Mouse (Mus musculus): ENCODE measurements at regions not wholly inside any gene's neighbourhood (a gene's known extent, or its start where the extent isn't known, plus 50 kb on each side); places are given as distances from the start of the nearest gene placed in this dataset.

DNA sequence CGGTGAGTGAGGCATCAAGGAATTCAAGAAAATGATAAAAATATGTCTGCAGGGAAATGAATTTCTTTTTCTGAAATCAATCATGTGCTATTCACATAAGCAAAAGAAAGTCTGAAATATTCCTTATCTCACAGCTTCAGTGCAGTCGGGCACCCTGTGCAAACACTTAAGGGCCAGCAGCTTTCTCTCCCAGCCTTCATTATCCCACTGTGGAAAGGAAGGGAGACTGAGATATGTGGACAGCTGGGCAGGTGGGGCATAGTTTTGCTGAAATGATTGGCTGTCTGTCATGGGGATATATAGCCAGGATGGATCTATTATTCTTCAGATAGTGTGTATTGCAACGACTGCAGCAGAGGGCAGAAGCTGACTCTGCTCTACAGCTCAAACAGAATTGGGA is 305.9 kb downstream of the Galc start:
- Histone ChIP-seq H3K4me1 (no peaks in the 10 kb centered on the region; the same call in 1 of the 2 replicates), H3K9me3 (no peaks in the 10 kb centered on the region), H3K27me3 (no peaks in the 10 kb centered on the region), H3K36me3 (no peaks in the 10 kb centered on the region), H3K27ac (replicated peaks) (no peak overlapping the region), H3K4me2 (replicated peaks) (no peak overlapping the region), H3K9ac (replicated peaks) (no peak overlapping the region), H3K4me3 (no peak overlapping the region)
- ATAC-seq (replicated peaks): no peak
- WGBS: 88% methylated on average over 3 of the region's 3 CpGs

DNA sequence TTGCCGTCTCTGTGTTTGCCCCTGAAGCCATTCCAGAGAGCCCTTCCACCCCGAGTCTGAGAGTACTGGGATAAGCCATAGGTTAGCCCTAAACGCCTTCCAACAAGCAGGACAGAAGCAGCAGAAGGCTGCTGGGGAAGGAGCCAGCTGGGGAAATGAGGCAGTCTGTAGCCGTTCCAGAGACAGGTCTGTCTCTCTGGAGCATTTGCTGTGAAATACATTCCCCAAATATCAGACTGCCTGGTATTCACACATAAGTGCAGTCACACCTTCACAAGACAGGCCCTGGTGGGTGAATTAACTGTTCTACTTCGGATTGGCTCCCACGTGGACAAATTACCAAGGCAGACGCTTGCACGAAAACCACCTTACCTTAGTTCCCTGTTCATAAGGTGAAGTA is 307.1 kb downstream of the Galc start:
- H3K9ac ChIP-seq (replicated peaks): no peak overlapping the region
- no peaks in the 10 kb centered on the region for H3K27me3 ChIP-seq
- no peaks in the 10 kb centered on the region for H3K36me3 ChIP-seq
- no peak for ATAC-seq (replicated peaks)
- no peak overlapping the region for H3K4me3 ChIP-seq
- H3K4me2 ChIP-seq (replicated peaks): no peak overlapping the region
- 0 out of 2 replicates have a peak overlapping the region, but pooled peaks have one; percentile 12 for H3K27ac ChIP-seq (replicated peaks)
- WGBS: 71% methylated on average over 8 of the region's 8 CpGs
- no peaks in the 10 kb centered on the region for H3K9me3 ChIP-seq
- H3K4me1 ChIP-seq: no peaks in the 10 kb centered on the region; the same call in 1 of the 2 replicates

DNA sequence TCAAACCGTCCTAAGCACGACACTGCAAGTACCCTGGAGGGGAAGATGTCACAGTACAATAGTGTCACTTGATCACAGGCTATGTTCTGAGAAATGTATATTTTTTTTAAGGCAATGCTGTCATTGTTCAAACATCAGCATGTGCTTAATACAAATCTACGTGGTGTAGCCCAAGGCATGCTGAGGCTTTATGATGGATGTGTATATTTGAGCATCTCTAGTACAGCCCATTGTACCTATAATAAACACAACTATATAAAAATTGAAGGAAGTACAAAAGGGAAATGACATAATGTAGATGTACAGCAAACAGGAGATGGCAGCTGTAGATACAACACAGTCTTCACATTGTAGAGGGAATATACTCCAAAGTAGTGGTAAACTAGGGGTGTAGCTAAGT is 309.2 kb downstream of the Galc start:
- H3K4me2 ChIP-seq (replicated peaks): no peak overlapping the region
- 90% methylated on average over 3 of the region's 3 CpGs for WGBS
- no peaks in the 10 kb centered on the region for H3K27me3 ChIP-seq
- no peak overlapping the region for H3K9ac ChIP-seq (replicated peaks)
- H3K36me3 ChIP-seq: no peaks in the 10 kb centered on the region
- H3K4me1 ChIP-seq: no peaks in the 10 kb centered on the region; the same call in 1 of the 2 replicates
- H3K4me3 ChIP-seq: no peak overlapping the region
- no peaks in the 10 kb centered on the region for H3K9me3 ChIP-seq
- no peak overlapping the region for H3K27ac ChIP-seq (replicated peaks)
- ATAC-seq (replicated peaks): no peak

DNA sequence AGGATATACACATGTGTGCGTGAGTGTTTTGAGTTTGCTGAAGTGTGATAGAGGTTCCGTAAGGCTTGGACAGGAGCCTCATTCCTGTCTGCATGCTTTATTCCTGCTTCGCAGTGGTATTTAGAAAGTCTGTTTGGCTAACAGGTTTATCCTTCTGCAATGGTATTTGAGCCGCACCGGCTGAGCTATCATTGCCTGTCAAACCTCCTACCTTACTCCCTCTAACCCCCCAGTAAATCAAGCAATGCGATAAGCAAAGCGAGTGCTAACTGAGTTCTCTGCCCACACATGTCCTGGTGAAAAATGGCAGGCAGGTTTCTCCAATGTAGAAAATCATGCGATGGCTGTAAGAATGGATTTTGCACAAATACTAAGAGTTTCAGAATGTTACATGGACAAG is 311.8 kb downstream of the Galc start:
- Histone ChIP-seq H3K27me3 (no peaks in the 10 kb centered on the region), H3K9me3 (no peaks in the 10 kb centered on the region; the same call in 1 of the 2 replicates), H3K27ac (replicated peaks) (no peak overlapping the region), H3K4me1 (no peaks in the 10 kb centered on the region; the same call in 1 of the 2 replicates), H3K4me3 (no peak overlapping the region), H3K9ac (replicated peaks) (no peak overlapping the region), H3K36me3 (no peaks in the 10 kb centered on the region), H3K4me2 (replicated peaks) (no peak overlapping the region)
- no peak for ATAC-seq (replicated peaks)
- 92% methylated on average over 8 of the region's 8 CpGs for WGBS

DNA sequence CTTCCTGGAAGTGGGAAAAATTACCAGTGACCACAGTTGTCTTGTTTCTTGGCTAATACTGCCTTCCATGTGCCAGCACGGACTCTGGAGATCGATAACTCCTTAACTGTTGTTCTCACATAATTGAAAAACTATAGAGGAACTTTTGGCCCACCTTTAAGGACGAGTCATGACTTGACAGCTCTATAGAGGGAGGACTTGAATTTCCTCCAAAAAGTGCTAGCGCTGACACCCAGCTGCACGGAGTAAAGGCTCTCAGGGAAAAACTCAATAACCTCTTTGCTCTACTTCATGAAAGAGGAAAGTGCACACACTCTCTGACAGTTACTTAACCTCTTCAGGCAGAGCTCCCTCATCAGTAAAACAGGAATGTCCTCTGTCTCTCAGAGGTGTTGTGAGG is 320.9 kb downstream of the Galc start:
- Histone ChIP-seq H3K4me2 (replicated peaks) (no peak overlapping the region), H3K27me3 (no peaks in the 10 kb centered on the region), H3K4me3 (no peak overlapping the region), H3K4me1 (no peaks in the 10 kb centered on the region), H3K36me3 (no peaks in the 10 kb centered on the region), H3K9me3 (no peaks in the 10 kb centered on the region), H3K9ac (replicated peaks) (no peak overlapping the region), H3K27ac (replicated peaks) (no peak overlapping the region)
- WGBS: 54% methylated on average over 5 of the region's 5 CpGs
- no peak for ATAC-seq (replicated peaks)

DNA sequence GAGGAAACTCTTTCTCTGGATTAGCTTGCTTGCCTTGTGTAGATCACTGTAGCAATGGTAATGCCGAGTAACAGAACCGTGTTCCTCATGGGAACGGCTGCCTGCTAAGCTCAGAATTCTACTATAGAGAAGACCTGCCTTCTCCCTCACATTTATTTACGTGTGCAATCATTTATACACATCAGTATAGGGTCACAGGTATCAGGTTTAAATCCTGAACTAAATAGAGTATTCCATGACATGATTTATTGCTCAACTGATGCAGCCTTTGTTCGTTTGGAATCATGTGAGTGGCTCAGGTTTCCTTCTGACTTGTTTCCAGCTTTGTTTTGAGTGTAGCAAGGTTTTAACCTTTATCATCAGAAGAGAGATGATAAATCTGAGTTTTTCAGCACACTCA is 329.4 kb downstream of the Galc start:
- 89% methylated on average over 5 of the region's 5 CpGs for WGBS
- Histone ChIP-seq H3K36me3 (no peaks in the 10 kb centered on the region), H3K9me3 (no peaks in the 10 kb centered on the region), H3K4me2 (replicated peaks) (no peak overlapping the region), H3K27me3 (no peaks in the 10 kb centered on the region), H3K9ac (replicated peaks) (no peak overlapping the region), H3K27ac (replicated peaks) (no peak overlapping the region), H3K4me1 (no peaks in the 10 kb centered on the region), H3K4me3 (no peak overlapping the region)
- no peak for ATAC-seq (replicated peaks)

DNA sequence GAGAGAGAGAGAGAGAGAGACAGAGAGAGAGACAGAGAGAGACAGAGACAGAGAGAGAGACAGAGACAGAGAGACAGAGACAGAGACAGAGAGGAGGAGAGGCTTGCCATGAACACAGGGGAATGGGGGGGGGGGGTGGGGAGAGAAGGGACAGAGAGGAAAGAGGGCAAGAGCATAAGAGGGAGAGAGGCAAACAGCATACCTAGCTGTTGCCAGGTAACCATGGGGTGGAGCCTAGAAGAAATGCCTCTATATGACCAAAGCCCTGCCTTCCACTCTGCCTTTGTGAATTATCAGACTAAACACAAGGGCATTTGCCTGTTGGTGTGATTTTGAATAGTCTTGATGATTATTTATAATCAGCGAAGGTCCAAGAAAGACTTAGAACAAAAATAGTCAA is 332.2 kb downstream of the Galc start:
- no peaks in the 10 kb centered on the region for H3K36me3 ChIP-seq
- H3K27ac ChIP-seq (replicated peaks): no peak overlapping the region
- ATAC-seq (replicated peaks): no peak
- H3K9ac ChIP-seq (replicated peaks): no peak overlapping the region
- H3K4me3 ChIP-seq: no peak overlapping the region
- H3K27me3 ChIP-seq: no peaks in the 10 kb centered on the region
- WGBS: 76% methylated on average over 1 of the region's 1 CpGs
- no peaks in the 10 kb centered on the region for H3K9me3 ChIP-seq
- H3K4me1 ChIP-seq: no peaks in the 10 kb centered on the region
- H3K4me2 ChIP-seq (replicated peaks): no peak overlapping the region

DNA sequence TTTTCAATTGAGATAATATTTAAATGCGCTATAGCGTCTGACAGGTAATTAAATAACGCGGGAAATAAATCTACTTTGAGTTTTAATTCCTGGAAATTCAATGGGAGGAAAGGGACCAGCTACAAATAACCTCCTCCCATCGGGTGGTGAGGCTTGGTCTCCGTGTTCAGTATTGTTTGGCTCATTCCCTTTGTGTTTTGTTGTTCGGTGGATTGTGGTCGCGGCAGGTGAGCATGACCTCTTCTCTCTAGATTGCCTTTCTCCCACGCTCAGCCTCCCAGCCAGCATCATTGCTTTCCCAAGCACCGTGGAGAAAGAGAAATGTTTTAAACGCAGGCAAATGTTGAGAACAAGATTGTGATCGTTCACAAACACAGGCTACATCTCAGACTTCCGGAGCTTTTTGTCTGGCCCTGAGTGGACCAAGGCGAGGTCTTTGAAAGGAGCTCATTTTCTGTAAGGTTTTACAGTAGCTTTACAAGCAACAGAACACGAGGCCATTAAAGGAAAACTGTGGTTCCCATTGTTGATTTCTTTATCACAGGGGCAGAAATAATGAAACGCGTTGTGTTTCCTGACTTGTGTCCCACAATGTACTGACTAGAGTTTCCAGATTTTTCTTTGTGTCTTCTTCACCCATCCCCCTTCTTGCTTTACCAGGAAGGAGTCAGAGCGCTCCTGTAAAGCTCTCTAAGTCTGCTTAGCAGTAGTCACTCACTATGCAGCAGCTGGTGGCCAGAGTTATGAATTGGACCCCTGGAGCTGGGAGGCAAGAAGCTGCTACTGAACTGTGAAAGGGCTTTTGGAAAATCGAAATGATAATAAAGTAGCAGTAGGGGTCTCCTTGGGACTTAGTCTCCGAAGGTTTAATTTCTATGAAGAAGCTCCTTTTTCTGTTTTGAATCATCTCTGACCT is 337.7 kb downstream of the Galc start:
- Histone ChIP-seq H3K9me3 (no peaks in the 10 kb centered on the region), H3K9ac (replicated peaks) (no peak overlapping the region), H3K4me3 (no peak overlapping the region), H3K4me1 (no peaks in the 10 kb centered on the region; the same call in 1 of the 2 replicates), H3K36me3 (no peaks in the 10 kb centered on the region), H3K27me3 (no peaks in the 10 kb centered on the region), H3K4me2 (replicated peaks) (no peak overlapping the region), H3K27ac (replicated peaks) (no peak overlapping the region)
- WGBS: 41% methylated on average over 21 of the region's 21 CpGs
- ATAC-seq (replicated peaks): no peak

DNA sequence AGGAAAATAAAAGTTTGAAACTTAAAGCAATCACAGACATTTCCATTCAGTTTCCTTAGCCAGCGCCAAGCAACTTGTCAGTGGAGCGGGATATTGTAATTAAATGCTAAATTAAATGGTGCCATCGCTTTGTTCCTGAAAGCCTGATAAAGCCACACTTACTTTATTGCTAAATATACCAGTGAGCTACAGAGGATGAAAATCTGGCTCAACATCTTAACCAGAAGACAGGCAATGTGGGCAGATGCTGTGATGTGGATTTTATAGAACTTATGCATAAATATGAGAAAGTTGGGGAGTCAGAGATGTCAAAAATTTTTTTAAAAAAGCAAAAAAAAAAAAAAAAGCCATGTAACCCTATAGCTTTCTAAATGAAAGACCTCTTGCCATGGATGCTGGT is 340.8 kb downstream of the Galc start:
- no peaks in the 10 kb centered on the region for H3K36me3 ChIP-seq
- no peaks in the 10 kb centered on the region for H3K27me3 ChIP-seq
- 96% methylated on average over 3 of the region's 3 CpGs for WGBS
- H3K4me3 ChIP-seq: no peak overlapping the region
- no peak overlapping the region for H3K27ac ChIP-seq (replicated peaks)
- no peak overlapping the region for H3K9ac ChIP-seq (replicated peaks)
- no peaks in the 10 kb centered on the region for H3K9me3 ChIP-seq
- no peaks in the 10 kb centered on the region; the same call in 1 of the 2 replicates for H3K4me1 ChIP-seq
- H3K4me2 ChIP-seq (replicated peaks): no peak overlapping the region
- no peak for ATAC-seq (replicated peaks)

DNA sequence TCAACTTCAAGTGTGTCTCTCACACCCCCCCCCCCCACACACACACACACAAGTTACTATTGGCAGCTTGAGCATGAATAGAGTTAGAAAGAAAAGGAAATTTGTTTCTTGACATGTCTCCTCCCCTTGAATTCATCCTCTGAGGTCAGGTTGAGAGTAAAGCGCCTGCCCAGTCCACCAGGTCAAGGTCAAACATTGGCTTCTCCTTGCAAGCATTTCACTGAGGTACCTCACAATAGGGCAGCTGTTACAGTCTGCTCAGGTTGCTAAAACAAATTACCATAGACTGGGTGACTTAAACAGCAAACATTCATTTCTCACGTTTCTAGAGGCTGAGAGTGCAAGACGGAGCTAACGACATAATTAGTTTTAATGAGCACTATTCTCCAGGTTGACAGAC is 344.2 kb downstream of the Galc start:
- Histone ChIP-seq H3K36me3 (no peaks in the 10 kb centered on the region), H3K4me2 (replicated peaks) (no peak overlapping the region), H3K27me3 (no peaks in the 10 kb centered on the region), H3K4me1 (no peaks in the 10 kb centered on the region), H3K27ac (replicated peaks) (no peak overlapping the region), H3K9me3 (no peaks in the 10 kb centered on the region), H3K9ac (replicated peaks) (no peak overlapping the region), H3K4me3 (no peak overlapping the region)
- ATAC-seq (replicated peaks): no peak
- WGBS: 27% methylated on average over 4 of the region's 4 CpGs

DNA sequence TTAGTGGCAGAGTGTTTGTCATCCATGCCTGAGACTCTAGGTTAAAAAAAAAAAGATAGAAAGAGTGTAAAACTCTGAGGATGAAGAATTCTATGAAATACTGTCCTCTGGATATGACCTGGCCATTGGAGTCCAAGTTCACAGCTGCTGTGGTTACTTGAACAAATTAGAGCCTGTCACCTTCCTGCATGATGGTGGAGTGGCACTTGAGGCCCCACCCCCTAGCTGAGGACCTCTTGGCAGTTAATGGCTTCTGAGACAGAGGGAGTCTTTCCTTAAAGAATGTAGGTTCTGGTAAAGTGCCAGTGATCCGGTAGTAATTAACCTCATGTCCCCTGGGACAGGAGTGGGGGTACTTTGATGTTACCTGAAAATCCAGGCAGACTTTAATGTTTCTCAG is 346.5 kb downstream of the Galc start:
- Histone ChIP-seq H3K27me3 (no peaks in the 10 kb centered on the region), H3K27ac (replicated peaks) (no peak overlapping the region), H3K9ac (replicated peaks) (no peak overlapping the region), H3K4me3 (no peak overlapping the region), H3K4me1 (no peaks in the 10 kb centered on the region), H3K9me3 (no peaks in the 10 kb centered on the region), H3K36me3 (no peaks in the 10 kb centered on the region), H3K4me2 (replicated peaks) (no peak overlapping the region)
- no peak for ATAC-seq (replicated peaks)
- 94% methylated on average over 1 of the region's 1 CpGs for WGBS

DNA sequence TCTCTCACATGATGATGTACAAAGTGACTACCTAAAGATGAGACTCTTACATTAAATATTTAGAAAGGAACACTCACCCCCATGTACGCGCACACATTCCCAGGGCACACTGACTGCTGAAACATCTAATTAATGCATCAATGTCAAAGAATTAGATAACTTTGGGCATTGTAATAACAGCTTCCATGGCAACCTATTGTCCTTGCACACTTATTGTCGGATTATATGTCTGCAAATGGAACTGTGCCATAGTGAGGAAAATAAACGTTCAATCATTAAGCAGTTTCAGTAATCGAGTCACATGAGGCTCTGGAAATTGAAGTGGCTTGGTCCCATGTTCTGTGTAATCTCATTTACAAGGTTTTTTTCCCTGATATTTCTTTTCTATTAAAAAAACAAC is 360.0 kb downstream of the Galc start:
- H3K9me3 ChIP-seq: no peaks in the 10 kb centered on the region
- no peaks in the 10 kb centered on the region for H3K27me3 ChIP-seq
- no peak overlapping the region for H3K27ac ChIP-seq (replicated peaks)
- no peak overlapping the region for H3K4me3 ChIP-seq
- 37% methylated on average over 5 of the region's 5 CpGs for WGBS
- no peak overlapping the region for H3K9ac ChIP-seq (replicated peaks)
- no peak overlapping the region for H3K4me2 ChIP-seq (replicated peaks)
- peaks cover 6% of the 10 kb centered on the region; the same call in 1 of the 2 replicates for H3K4me1 ChIP-seq
- ATAC-seq (replicated peaks): 0 out of 2 replicates have a peak, but pooled peaks have one; percentile 35
- H3K36me3 ChIP-seq: no peaks in the 10 kb centered on the region

DNA sequence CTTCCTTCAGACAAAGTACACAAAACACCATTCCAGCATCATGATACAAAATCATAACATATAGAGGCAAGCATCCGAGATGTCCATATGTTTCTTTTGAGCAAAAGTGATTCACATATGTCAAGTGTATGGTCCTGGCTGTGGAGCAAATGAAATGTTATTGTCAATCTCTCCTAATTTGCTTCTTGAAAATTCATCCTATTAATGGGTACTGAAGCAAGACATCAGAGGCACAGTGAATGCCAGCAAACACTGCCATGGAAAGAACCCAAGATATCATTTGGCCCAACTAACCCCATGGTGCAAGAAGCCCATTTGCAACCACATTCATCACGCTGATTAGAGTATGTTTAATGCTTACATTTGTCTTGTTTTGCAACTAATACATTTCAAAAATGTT is 361.1 kb downstream of the Galc start:
- 57% methylated on average over 2 of the region's 2 CpGs for WGBS
- no peak overlapping the region for H3K9ac ChIP-seq (replicated peaks)
- no peaks in the 10 kb centered on the region for H3K27me3 ChIP-seq

More for the DNA sequence above, 361.1 kb downstream of the Galc start:
- H3K36me3 ChIP-seq: no peaks in the 10 kb centered on the region
- ATAC-seq (replicated peaks): peak; percentile 51
- H3K9me3 ChIP-seq: no peaks in the 10 kb centered on the region
- no peak overlapping the region for H3K4me3 ChIP-seq
- H3K4me1 ChIP-seq: peaks cover 6% of the 10 kb centered on the region; the same call in 1 of the 2 replicates
- H3K27ac ChIP-seq (replicated peaks): no peak overlapping the region; the same call in 1 of the 2 replicates
- no peak overlapping the region for H3K4me2 ChIP-seq (replicated peaks)

Data from forebrain, embryonic 15.5 days (tissue).